Mouse (Mus musculus) intestine, embryonic 14.5 days (tissue): Measurements from ENCODE around the gene Plxna4. TPM values are rescaled to one million over a fixed set of nuclear protein-coding genes. Genes with fewer than 3 reads are reported as not detected.

Experiments used
- ATAC-seq: fragments of 200-750 bp; cut with Nextera tagmentation; replicated peaks from 2 replicates; pipeline ENCODE4 v1.8.0; 2017; ENCODE audit warnings: low read depth, moderate number of reproducible peaks, moderate TSS enrichment, moderate library complexity; ENCODE audit not compliant: low FRiP score, low TSS enrichment
- DNase-seq: peaks from one replicate; pipeline ENCODE4 v3.0.0-alpha.2; 2018; ENCODE audit warnings: low spot score
- H3K27ac ChIP-seq: fragments of 300-500 bp; sonication (generic); 2 replicates; pipeline ENCODE4 v1.5.1; 2014; ENCODE audit warnings: low read depth, mild to moderate bottlenecking, control low read depth
- H3K27me3 ChIP-seq: fragments of 300-500 bp; sonication (generic); replicated peaks from 2 replicates; pipeline ENCODE4 v1.6.1; 2014; ENCODE audit warnings: low read length, control low read depth; ENCODE audit not compliant: control insufficient read depth, insufficient read depth
- H3K36me3 ChIP-seq: fragments of 300-500 bp; sonication (generic); 2 replicates; pipeline ENCODE4 v1.6.1; 2014; ENCODE audit warnings: low read length, control low read depth; ENCODE audit not compliant: control insufficient read depth, insufficient read depth
- H3K4me1 ChIP-seq: fragments of 300-500 bp; sonication (generic); replicated peaks from 2 replicates; pipeline ENCODE4 v1.6.1; 2014; ENCODE audit warnings: low read length, control low read depth, mixed read lengths; ENCODE audit not compliant: control insufficient read depth, insufficient read depth
- H3K4me2 ChIP-seq: fragments of 300-500 bp; sonication (generic); 2 replicates; pipeline ENCODE4 v1.6.1; 2014; ENCODE audit warnings: low read length
- H3K4me3 ChIP-seq: fragments of 300-500 bp; sonication (generic); 2 replicates; pipeline ENCODE4 v1.5.1; 2014; ENCODE audit warnings: low read depth, low read length, control low read depth, mixed read lengths
- H3K9ac ChIP-seq: fragments of 300-500 bp; sonication (generic); 2 replicates; pipeline ENCODE4 v1.6.1; 2014; ENCODE audit warnings: mild to moderate bottlenecking, low read length
- H3K9me3 ChIP-seq: fragments of 300-500 bp; sonication (generic); 2 replicates; pipeline ENCODE4 v1.6.1; 2016; ENCODE audit warnings: low read length, control low read depth; ENCODE audit not compliant: control insufficient read depth
- WGBS: fragments of 180-500 bp; shearing (Covaris S2); extraction: QIAGEN DNeasy Blood & Tissue Kit; methylation state at CpG from one replicate; pipeline ENCODE4 v1.1.7; 2014; 5-methylcytosine and 5-hydroxymethylcytosine counted together
- polyA plus RNA-seq: library from polyadenylated mRNA; unstranded; fragments of >200 nt; fragmentation: Nextera tagmentation; extraction: Ambion mirVana; gene quantifications from 2 replicates; pipeline ENCODE4 v1.2.1, GENCODE M21; 2014

Gene Plxna4
- polyA plus RNA-seq, 1 experiment from 2014 or later, result 4.7 TPM

GRCm38 (mm10) chr6:32193046-32193445 is 394.9 kb downstream of the Plxna4 start:
- no peak overlapping the region for H3K9ac ChIP-seq
- DNase-seq (no peak), ATAC-seq (no peak)
- no peak overlapping the region for H3K4me2 ChIP-seq
- no peaks in the 10 kb centered on the region for H3K4me1 ChIP-seq
- 91% methylated on average over 2 of the region's 2 CpGs for WGBS
- H3K36me3 ChIP-seq, result no peaks in the 10 kb centered on the region
- no peak overlapping the region for H3K27ac ChIP-seq
- no peaks in the 10 kb centered on the region for H3K27me3 ChIP-seq
- H3K4me3 ChIP-seq, result no peak overlapping the region
- H3K9me3 ChIP-seq, result no peaks in the 10 kb centered on the region

GRCm38 (mm10) chr6:32184402-32184985 is 403.5 kb downstream of the Plxna4 start:
- Histone ChIP-seq H3K4me3 (no peak overlapping the region), H3K9ac (no peak overlapping the region), H3K4me2 (no peak overlapping the region), H3K36me3 (no peaks in the 10 kb centered on the region), H3K27me3 (no peaks in the 10 kb centered on the region), H3K27ac (no peak overlapping the region), H3K9me3 (no peaks in the 10 kb centered on the region), H3K4me1 (no peaks in the 10 kb centered on the region)
- ATAC-seq (no peak), DNase-seq (no peak)
- 88% methylated on average over 4 of the region's 4 CpGs for WGBS

- no peaks in the 10 kb centered on the region for H3K9me3 ChIP-seq
- H3K4me1 ChIP-seq, result no peaks in the 10 kb centered on the region
- DNase-seq, result no peak
- no peaks in the 10 kb centered on the region for H3K36me3 ChIP-seq
- H3K27me3 ChIP-seq, result no peaks in the 10 kb centered on the region
- H3K9ac ChIP-seq, result no peak overlapping the region
- ATAC-seq, result no peak
- no peak overlapping the region for H3K4me2 ChIP-seq
- no peak overlapping the region for H3K27ac ChIP-seq
- H3K4me3 ChIP-seq, result no peak overlapping the region
- WGBS, result 55% methylated on average over 6 of the region's 6 CpGs
Observed at GRCm38 (mm10) chr6:32183651-32184185, 404.3 kb downstream of the Plxna4 start.

GRCm38 (mm10) chr6:32180012-32180358 is 408.0 kb downstream of the Plxna4 start:
- Histone ChIP-seq H3K36me3 (no peaks in the 10 kb centered on the region), H3K4me1 (no peaks in the 10 kb centered on the region), H3K9ac (no peak overlapping the region), H3K27me3 (no peaks in the 10 kb centered on the region), H3K9me3 (no peaks in the 10 kb centered on the region), H3K4me2 (no peak overlapping the region), H3K4me3 (no peak overlapping the region), H3K27ac (no peak overlapping the region)
- WGBS, result 85% methylated on average over 5 of the region's 5 CpGs
- ATAC-seq (no peak), DNase-seq (no peak)

GRCm38 (mm10) chr6:32179346-32180011 is 408.5 kb downstream of the Plxna4 start:
- Histone ChIP-seq H3K36me3 (no peaks in the 10 kb centered on the region), H3K9me3 (no peaks in the 10 kb centered on the region), H3K4me3 (no peak overlapping the region), H3K27me3 (no peaks in the 10 kb centered on the region), H3K27ac (no peak overlapping the region), H3K9ac (no peak overlapping the region), H3K4me2 (no peak overlapping the region), H3K4me1 (no peaks in the 10 kb centered on the region)
- no peak for ATAC-seq
- 81% methylated on average over 2 of the region's 2 CpGs for WGBS
- DNase-seq, result no peak

- DNase-seq (no peak), ATAC-seq (no peak)
- no peak overlapping the region for H3K4me3 ChIP-seq
- H3K9me3 ChIP-seq, result no peaks in the 10 kb centered on the region
- H3K36me3 ChIP-seq, result no peaks in the 10 kb centered on the region
- H3K9ac ChIP-seq, result no peak overlapping the region
- H3K27ac ChIP-seq, result no peak overlapping the region
- 72% methylated on average over 3 of the region's 3 CpGs for WGBS
- H3K27me3 ChIP-seq, result no peaks in the 10 kb centered on the region
- H3K4me2 ChIP-seq, result no peak overlapping the region
- no peaks in the 10 kb centered on the region for H3K4me1 ChIP-seq
Observed at GRCm38 (mm10) chr6:32177905-32178304, 410.1 kb downstream of the Plxna4 start.

- Histone ChIP-seq H3K4me3 (no peak overlapping the region), H3K36me3 (no peaks in the 10 kb centered on the region), H3K9ac (no peak overlapping the region), H3K9me3 (no peaks in the 10 kb centered on the region), H3K4me2 (no peak overlapping the region), H3K27me3 (no peaks in the 10 kb centered on the region), H3K4me1 (no peaks in the 10 kb centered on the region), H3K27ac (no peak overlapping the region)
- DNase-seq (no peak), ATAC-seq (no peak)
- 66% methylated on average over 1 of the region's 1 CpGs for WGBS
Observed at GRCm38 (mm10) chr6:32167725-32168124, 420.3 kb downstream of the Plxna4 start.

GRCm38 (mm10) chr6:32160370-32160769 is 427.6 kb downstream of the Plxna4 start:
- Histone ChIP-seq H3K9ac (no peak overlapping the region), H3K4me2 (no peak overlapping the region), H3K36me3 (no peaks in the 10 kb centered on the region), H3K27ac (no peak overlapping the region), H3K9me3 (no peaks in the 10 kb centered on the region), H3K27me3 (no peaks in the 10 kb centered on the region), H3K4me3 (no peak overlapping the region), H3K4me1 (no peaks in the 10 kb centered on the region)
- ATAC-seq (no peak), DNase-seq (no peak)
- WGBS, result 78% methylated on average over 2 of the region's 2 CpGs

- Histone ChIP-seq H3K4me2 (no peak overlapping the region), H3K9ac (no peak overlapping the region), H3K9me3 (no peaks in the 10 kb centered on the region), H3K4me3 (no peak overlapping the region), H3K27me3 (no peaks in the 10 kb centered on the region), H3K4me1 (no peaks in the 10 kb centered on the region), H3K36me3 (no peaks in the 10 kb centered on the region), H3K27ac (no peak overlapping the region)
- ATAC-seq (no peak), DNase-seq (no peak)
- 32% methylated on average over 4 of the region's 4 CpGs for WGBS
Observed at GRCm38 (mm10) chr6:32159931-32160330, 428.1 kb downstream of the Plxna4 start.
